Comparison of ENCODE assay signal across 18 mouse cellular contexts in genomic region chr14:49210215-49210614, GRCm38 (mm10). TPM values are rescaled to one million over a fixed set of nuclear protein-coding genes. Genes with fewer than 3 reads are reported as not detected.
"Had no signal": no experiment of that assay in that cellular context is flagged by ENCODE, and none has a peak within 500 bp of the region (broad histone marks: within the 10 kb centered on the region; RNA-seq: fewer than 3 reads in every experiment).

No protein-coding gene starts in this region.

RNA-seq across cellular contexts. Expression of gene ccdc198, which starts 35.1 kb away (rescaled TPM):
- total RNA-seq: forebrain, postnatal 0 days; gastrocnemius, adult 18-20 months; gastrocnemius, adult 2 months; gastrocnemius, adult 8-10 months; gastrocnemius, postnatal 10 days; gastrocnemius, postnatal 14 days; gastrocnemius, postnatal 25 days; gastrocnemius, postnatal 36 days; gastrocnemius, postnatal 4 days; granulocyte monocyte progenitor cell, adult 5-6 weeks; heart, adult 18-20 months; heart, adult 2 months; heart, adult 8-10 months had no signal
- polyA plus RNA-seq: cortical plate, adult 2 months; embryonic facial prominence, embryonic 10.5 days; embryonic facial prominence, embryonic 14.5 days; embryonic facial prominence, embryonic 15.5 days; erythroblast, embryonic 14.5 days; heart, adult 2 months had no signal
